Mouse (Mus musculus) c-Kit-positive CD71-positive TER-119-negative erythroid progenitor cells, embryonic 14.5 days (primary cell): Measurements from ENCODE around the gene Atrx.
"Not testable (repeated sequence)": the region's sequence is repeated elsewhere in the genome, so short reads cannot be mapped to it uniquely, and the experiment has no call there.

Experiments used
- DNase-seq: peaks from one replicate; pipeline ENCODE4 v3.0.0-alpha.2; 2013; ENCODE audit warnings: low read depth

Gene Atrx

DNA sequence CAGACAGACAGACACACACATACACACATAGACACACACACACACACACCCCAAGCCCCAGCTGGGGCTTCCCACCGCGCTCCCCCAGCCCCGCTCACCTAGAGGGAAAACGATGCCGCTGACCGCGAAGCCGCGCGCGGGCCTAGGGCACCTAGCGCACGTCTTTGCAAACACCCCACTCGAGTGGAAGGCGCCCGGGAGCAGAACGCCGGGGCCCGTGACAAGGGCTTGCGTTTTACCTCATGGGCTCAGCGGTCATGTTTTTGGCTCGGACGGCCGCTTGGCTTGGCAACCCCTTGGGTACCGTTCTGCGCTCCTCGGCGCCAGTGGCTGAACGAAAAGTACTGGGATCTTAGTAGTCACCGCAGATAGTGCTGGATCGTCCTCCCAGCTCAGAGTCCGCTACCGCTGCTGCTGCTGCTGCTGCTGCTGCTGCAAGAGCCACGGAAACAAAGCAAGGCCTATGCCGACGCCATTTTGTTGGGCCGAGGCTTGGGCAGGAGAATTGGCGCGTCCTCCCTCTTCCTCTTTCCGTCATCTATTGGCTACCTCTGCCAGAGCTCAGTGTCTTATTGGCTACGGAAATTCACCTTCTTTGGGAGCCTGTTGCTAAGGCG is at the start of gene Atrx:
Gene Atrx (minus strand): TSS at position 543 of the 617 bp plus-strand sequence.
- DNase-seq = peak; percentile 64

DNA sequence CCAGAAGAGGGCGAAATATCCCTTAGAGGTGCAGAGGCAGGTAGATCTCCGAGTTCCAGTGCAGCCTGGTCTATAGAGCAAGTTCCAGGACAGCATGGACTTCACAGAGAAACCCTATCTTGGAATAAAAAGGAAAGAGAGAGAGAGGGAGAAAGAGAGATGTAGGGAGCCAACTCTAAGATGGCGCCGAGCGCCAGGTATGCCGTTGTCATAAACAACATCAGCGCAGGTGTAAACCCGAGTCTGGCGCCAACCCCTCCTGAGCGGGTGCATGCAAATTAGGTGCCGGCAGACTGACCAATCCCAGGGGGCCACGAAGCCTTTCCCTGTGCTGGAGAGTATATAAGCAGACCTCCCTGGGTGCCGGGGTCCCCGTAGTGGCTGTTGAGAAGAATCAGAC is 27.9 kb upstream of the Atrx start:
- not testable (repeated sequence) for DNase-seq

DNA sequence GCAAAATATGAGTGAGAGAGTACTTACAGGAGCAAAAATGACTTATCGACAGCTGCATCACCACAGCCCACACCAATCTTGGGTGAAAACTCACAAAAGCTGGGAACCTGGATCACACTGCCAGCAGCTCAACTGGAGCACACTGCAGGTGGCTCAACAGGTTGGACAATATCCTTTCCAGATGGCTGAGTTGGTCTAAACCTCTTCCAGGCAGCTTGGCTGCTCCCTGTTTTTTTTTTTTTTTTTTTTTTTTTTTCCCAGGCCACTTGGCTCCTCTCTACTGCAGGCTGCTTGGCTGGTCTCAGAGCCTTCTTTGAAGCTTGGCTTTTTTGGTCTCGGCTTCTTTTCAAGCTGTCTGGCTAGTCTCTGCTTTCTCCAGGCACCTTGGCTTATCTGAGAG is 24.8 kb upstream of the Atrx start:
- DNase-seq = no peak

DNA sequence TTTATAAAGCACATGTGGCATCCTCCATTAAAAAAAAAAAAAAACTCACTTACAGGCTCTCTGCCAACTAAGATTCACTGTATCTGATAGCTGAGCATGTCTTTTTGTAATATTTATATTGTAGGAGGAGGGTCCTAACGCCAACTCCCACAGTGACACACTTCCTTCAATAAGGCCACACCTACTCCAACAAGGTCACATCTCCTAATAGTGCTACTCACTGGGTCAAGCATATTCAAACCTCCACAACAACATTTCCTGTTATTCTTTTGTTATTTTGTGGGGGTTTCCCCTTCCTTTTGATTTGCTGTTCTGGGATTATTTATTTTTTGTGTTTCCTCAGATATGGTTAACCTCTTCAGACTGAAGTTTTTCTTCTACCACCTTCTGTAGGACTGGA is 17.2 kb upstream of the Atrx start:
- DNase-seq = no peak

DNA sequence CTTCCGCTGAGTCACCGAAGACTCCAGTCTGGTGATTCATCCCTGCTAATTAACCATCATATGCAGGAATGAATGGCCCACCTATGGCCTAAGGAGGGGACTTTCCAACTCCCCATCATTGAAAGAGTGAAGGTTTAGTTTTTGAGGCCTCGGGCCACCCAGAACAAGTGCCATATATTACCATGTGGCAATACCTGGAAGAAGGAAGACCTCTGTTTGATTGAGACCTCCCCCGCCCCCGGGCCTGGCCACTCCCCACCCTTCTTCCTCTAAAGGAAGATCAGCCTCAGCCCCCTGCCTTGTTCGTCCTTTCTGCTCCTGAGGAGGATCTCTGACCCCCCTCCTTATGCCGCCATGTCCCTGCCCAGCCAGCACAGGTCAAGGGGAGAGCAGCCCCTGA is 10.0 kb upstream of the Atrx start:
- no peak for DNase-seq

DNA sequence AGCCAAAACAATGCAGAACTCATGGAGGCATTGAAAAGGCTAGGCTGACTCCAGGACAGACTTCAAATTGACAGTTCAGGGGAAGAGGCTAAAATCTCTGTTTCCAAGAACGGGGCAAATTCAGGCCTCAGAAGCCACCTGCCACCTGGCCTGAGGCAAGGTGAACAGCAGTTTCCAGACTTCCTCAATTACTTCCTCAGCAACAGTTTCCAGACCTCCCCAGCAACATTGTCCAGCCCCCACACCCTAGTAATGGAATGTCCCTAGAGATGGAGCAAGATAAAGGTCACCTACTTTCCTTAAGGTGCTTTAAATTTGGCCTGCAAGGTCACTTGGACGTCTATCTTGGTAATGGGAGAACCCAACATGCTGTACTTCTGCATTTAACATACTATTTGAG is 8.5 kb upstream of the Atrx start:
- no peak for DNase-seq

DNA sequence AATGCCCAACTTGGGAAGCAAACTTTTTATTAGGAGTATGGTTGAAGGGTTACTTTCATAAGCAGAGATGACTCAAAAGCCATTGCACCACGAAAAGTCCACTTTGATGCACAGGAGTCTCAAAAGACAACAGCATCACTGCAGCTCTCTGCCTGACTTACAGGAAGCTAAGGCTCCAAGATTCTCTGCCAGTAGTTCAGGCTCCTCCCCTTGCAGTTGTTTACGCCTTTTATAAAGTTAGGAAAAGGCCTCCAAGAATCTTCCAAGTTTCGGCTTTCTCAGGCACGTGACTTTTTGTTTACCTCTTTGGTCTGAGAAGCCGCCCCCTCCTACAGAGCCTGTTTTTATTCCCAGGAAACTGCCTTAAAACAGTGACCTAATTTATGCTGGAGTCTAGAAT is 5.1 kb upstream of the Atrx start:
- no peak for DNase-seq

DNA sequence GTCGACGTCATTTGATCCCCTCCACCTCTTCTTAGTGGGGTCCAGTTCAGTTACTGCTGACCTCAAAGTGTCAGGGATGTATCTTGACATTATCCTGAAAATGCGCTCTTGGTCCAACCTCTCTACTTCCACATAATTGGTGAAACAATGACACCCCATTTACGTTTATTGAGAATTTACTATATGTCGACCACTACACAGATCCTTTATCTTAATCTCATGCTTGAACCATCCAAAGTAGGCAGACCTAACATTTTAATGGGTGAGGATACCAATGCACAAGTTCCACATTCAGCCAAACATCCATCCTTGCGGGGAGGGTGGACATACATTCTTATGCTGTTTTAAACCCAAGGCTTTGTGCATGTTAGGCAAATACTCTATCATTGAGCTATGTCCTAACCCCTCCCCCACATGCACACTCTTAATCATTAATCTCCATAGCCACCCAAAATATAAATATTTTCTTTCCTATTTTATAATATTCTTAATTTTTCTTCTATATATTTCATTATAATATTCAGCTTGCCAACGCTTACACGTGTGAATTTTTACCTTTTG is 355 bp upstream of the Atrx start:
- DNase-seq = no peak

DNA sequence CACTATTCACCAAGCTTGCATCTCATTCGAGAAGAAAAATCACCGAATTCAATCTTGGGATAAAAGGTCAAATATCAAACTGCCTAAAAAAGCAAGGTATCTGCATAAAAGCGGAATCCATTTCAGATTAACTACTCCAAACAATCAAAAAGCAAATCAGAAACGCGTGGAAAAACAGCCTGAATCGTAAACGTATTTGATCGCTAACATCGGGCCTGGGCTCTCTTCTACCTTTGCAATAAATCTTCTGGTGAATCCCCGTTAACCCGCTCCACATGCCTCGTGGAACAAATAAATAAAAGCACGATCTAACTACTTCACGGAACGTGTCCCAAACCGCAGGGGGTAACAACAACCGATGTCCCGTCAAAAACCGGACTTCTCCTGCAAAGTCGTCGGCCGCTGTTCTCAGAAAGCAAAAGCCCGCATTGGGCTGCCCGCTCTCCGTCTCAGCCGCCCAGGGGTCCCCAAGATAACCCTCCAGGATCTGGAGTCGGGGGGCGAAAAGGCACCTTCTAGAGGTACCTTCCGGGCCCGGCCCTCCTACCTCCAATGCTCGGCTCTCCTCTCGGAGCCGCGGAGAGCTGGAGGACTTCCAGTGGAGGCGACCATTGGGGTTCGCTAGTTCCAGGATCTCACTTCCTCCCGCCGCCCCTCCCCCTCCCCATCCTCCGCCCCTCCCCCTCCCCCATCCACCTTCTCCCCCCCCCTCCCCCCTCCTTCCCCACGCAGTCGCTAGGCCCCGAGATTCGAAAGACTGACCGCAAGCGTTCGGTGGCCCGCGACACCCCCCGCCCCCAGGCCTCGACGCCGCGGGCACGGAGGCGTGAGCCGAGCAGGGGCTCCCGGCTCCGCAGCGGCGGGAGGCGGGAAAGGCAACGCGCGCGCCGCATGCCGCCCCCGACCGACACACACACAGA is 1.0 kb downstream of the Atrx start:
- no peak for DNase-seq

DNA sequence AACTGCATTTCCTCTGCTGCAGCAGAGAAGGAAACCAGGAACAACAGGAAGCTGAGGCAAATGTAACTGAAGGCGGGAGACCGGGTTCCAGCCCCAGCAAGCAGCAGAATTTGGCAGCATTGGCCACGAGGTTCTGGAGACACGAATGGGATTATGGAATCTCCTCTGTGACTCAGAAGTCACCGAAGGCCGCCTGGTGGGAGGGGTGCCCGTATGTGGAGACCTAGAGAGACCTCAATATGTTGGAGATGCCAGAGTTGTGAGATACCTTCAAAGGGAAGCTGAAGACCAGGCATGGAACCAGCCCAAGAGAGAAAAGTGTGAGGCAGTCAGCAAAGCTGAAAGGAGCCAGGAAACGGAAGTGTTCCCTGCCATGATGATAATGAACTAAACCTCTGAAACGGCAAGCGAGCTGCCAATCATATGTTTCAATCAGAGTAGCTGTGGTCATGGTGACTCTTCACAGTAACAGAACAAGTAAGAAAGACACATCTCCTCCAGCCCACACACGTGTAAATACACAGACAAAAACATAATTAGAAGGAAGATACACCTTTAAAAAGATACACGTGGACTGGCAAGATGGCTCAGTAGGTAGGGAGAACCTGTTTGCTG is 3.0 kb downstream of the Atrx start:
- DNase-seq = no peak

DNA sequence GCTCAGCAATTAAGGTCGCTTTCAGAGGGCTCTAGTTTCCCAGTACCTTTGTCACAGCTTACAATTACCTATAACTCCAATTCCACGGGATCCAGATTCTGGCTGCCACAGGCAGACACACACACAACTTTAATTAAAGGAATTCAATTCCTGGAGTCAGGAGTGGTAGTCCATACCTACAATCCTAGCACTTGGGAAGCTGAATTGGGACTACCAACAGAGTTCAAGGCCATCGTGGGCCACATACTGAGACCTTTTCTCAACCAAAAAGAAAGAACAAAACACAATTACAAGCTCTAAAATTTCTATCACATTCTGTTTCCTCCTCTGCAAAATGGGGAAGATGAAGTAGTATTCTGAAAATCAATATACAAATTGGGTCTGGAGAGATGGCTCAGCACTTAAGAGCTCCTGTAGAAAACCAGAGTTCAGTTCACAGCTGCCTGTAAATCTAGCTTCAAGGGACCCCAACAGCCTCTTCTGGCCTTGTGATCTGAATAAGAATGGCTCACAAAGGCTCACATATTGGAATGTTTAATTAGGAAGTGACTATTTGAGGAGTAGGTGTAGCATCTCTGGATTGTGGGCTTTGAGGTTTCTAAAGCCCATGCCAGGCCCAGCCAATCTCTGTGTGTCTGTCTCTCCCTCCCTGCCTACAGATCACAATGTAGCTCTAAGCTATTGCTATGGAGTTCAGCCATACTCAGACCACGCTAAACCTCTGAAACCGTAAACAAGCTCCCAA is 4.7 kb downstream of the Atrx start:
- no peak for DNase-seq

DNA sequence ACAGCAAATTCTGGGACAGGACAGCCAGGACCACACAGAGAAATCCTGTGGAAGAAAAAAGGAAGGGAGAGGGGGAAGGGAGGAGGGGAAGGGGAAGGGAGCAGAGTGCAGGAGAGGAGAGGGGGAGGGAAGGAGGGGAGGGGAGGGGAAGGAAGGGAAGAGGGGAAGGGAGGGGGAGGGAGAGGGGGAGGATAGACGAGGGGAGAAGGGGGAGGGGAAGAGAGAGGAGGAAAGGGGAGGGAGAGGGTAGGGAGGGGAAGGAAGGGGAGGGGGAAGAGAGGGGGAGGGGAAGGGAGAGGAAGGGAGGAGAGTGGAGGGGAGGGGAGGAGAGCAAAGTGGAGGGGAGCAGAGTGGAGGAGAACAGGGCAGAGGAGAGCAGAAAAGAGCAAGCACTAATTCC is 5.3 kb downstream of the Atrx start:
- no peak for DNase-seq

DNA sequence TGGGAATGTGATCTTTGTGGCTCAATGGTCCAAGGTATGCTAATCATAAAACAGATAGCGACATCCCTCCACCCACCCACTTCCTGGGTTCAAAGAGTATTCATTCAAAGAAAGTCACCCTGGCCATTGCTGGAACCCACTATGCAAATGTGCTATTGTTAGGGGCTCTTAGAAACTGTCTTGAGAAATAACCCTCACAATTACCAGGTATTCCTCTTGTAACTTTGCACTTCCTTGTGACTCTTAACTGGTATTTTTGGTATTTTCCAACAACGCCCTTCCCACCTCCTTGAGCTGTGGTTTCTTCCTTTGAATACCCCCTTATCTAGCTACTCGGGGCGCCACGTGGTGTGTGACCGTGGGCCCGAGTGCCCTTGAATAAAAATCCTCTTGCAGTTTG is 6.2 kb downstream of the Atrx start:
- not testable (repeated sequence) for DNase-seq

DNA sequence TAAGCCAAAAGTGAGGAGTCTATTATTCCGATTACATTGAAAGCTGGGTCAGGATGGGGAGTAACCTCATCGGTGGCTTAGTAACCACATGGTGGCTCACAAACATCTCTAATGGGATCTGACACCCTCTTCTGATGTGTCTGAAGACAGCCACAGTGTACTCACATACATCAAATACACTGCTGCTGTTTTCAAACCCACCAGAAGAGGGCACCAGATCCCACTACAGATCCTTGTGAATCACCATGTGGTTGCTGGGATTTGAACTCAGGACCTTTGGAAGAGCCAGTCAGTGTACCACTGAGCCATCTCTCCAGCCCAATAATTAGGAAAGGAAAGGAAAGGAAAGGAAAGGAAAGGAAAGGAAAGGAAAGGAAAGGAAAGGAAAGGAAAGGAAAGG is 7.8 kb downstream of the Atrx start:
- no peak for DNase-seq

DNA sequence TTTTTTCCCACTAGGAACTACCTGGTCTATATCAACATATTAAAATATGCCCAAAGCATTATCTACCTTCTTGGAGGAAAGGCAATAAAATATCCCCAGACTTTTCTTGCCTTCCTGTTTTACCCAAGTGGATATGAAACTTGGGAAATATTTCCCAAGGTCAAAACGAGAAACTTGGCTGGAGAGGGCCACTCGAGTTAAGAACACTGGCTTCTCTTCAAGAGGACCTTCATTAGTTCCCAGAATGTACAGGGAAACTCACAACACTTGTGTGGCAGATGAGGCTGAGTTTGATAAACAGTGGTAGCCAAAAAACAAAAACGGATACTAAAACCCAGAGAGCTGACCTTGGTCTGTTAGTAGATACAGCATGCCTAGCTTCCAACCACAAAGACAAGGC is 17.5 kb downstream of the Atrx start:
- DNase-seq = no peak

DNA sequence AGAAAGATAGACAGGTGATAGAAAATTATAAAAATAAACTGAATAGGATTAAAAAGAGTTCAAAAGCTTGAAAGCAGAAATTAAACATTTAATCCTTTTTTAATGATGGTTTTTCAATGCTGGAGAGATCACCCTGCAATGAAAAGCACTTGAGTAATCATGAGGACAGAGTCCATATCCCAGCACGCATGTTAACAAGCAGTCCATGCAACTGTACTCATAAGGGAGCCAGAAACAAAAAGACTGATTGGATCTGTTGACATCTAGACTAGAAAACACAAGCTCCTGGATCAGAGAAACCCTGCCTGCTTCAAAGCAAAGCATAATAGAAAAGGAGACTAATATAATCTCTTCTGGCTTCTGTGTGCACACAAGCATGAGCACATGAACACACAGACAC is 27.6 kb downstream of the Atrx start:
- no peak for DNase-seq

DNA sequence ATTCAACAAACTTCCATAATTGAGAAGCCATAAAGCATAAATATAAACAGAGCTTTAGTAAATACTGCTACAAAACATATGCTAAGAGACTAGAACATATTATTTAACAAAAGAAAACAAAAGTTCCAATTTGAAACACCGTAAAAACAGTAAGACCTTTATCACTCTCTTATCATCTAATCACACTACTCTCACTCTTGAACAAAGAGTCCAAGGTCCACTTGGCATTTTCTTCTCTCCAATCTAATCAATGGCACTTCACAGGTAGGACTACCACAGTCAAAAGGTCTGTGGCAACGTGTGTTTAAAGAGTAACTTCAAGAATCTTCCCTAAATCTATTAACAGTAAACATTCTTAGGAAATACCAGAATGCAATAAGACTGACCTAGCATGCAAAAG is 42.3 kb downstream of the Atrx start:
- DNase-seq = no peak

DNA sequence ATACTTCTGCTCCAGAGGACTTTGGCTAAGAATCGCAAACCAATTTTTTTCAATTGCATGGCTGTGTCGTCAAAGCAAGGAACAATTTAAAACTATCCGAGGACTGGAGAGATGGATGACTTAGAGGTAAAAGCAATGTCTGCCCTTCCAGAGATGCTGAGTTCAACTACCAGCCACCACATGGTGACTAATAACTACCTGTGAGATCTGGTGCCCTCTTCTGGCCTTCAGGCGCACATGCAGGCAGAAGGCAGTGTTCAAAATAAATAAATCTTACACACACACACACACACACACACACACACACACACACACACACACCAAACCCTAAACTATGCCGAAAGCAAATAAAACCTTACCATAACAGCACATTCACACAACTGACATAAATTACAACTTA is 64.8 kb downstream of the Atrx start:
- DNase-seq = peak; percentile 13

DNA sequence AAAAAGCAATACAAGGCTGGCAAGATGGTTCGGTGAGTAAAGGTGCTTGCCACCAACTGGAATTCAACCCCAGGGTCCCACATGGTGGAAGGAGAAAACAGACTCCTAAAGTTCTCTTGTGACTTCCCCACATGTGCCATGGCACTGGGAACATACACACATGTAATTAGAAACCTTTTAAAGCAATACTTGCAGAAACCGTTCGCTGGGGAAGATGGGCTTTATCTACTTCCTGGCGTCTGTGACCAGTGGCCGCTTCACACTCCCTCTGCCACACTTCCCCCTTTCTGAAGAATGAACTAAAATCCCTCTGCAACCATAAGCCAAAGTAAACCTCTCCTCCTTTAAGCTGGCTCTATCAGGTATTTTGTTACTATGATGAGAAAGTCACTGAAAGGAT is 104.7 kb downstream of the Atrx start:
- no peak for DNase-seq

DNA sequence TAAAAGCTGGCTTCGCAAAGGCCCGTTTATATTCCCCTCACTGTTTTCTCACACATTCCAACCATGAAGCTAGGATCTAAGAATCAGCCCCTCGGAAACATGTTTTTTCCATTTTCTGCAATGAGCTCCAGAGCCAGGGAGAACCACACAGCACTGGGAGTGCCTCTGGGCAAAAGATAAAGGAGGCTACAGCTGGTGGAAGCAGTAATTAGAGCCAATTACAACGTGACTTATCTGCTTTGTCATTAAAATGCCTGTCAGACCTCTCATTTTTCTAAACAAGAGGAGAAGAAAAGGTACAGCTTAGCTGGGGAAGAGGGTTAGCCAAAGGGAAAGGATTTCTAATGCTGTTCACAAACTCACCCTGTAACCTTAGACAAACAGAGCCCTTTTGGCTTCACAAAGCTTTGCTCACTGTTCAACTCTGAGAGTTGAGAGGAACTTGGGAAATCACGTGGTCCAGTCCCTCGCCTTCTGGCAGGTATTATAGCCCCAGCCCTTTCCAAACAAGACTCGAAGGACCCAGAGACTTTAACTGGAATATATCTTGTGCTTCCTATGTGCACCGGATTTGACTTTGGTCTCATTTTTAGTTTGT is 134.3 kb downstream of the Atrx start:
- no peak for DNase-seq

DNA sequence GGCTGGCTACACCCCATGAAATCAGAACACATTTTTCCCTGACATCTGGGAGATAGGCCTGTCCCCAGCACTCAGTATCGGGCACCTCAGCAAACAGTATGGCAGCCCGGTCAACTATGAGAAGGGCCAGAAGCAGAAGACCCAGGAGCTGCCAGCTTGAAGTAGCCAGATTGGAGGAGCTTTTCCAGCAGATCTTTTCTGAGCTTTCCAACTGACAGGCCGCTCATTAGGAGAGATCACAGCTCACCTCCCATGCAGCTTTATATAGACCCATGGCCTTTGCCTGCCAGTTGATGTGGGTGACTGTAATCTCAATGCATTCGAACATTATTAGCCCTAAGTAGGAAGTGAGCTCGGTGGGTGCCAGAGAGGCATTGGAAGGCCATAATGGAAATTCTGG is 155.9 kb downstream of the Atrx start:
- DNase-seq = no peak

DNA sequence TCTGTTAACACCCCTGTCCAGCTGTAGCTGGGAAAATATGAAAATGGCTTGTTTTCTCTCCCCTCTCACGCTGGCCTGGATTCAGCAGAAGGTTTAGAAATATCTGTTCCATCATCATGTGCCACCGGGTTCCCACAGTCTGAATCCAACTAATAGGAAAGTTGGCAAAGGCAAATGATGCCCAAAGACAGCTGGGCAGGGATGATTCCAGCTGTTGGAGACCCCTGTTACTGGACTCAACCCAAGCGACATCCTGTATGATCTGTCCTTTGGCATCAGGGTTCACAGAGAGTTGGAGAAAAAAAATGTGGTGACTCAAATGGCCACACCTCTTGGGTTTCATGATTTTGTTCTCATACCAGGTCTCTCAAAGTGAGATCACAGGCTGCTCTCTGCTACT is 161.3 kb downstream of the Atrx start:
- DNase-seq = no peak
